In genomic region chr4:138319508-138319907, GRCm38 (mm10) we compare ENCODE assay signal across 8 mouse cellular contexts. TPM values are rescaled to one million over a fixed set of nuclear protein-coding genes. Genes with fewer than 3 reads are reported as not detected.
DNase-seq lines count a peak whose midpoint lies in the region; ATAC-seq and TF ChIP-seq lines count a peak whose summit lies in the region.

No protein-coding gene starts in this region.

- peaks cover 16% of the 10 kb centered on the region for H3K4me1 ChIP-seq in G1E (ENCODE audit: insufficient read depth, low read depth, low read length)

- no peaks in the 10 kb centered on the region for H3K9me3 ChIP-seq in G1E (replicated peaks)

- DNase-seq in G1E (ENCODE audit: low spot score): peak; percentile 65
- peak; percentile 94 for DNase-seq in brain, adult 2 months (ENCODE audit: low read depth, low spot score)
- DNase-seq in layer of hippocampus, postnatal 14 days (ENCODE audit: low spot score in 2 of 2): peak; percentile 87 to 88
- DNase-seq in lung, postnatal 14 days: peak; percentile 88
- DNase-seq in right cerebral cortex, postnatal 36 days (ENCODE audit: low spot score in 2 of 2): peak; percentile 76 to 78
- peak; percentile 43 for DNase-seq in yolk sac, embryonic 10.5 days (ENCODE audit: low spot score)

- peak; percentile 38 for ATAC-seq in G1E (ENCODE audit: extremely low read depth, insufficient number of reproducible peaks, low FRiP score, poor library complexity, severe bottlenecking)
- ATAC-seq in erythroid progenitor cell, adult 5-6 weeks (replicated peaks; ENCODE audit: low FRiP score, poor library complexity, severe bottlenecking): peak; percentile 73
- peak; percentile 66 to 70 for ATAC-seq in hematopoietic stem cell, adult 5-6 weeks (replicated peaks in 1 of 2; ENCODE audit: insufficient read depth in 1 of 2, low FRiP score in 2 of 2, low TSS enrichment in 1 of 2, low read depth in 1 of 2, poor library complexity in 2 of 2, severe bottlenecking in 2 of 2)

- H3K4me3 ChIP-seq in G1E (ENCODE audit: low read depth, low read length): no peak overlapping the region

- H3K36me3 ChIP-seq in G1E (replicated peaks): peaks cover 47% of the 10 kb centered on the region

- H3K27me3 ChIP-seq in G1E (ENCODE audit: insufficient read depth, low read length): peaks cover 4% of the 10 kb centered on the region

- TF ChIP-seq CTCF in G1E (IDR thresholded peaks at IDR 0.05; ENCODE audit: low read depth, low read length): peak; percentile 99

RNA-seq across cellular contexts. Expression of gene Pink1, which starts 6.6 kb away (rescaled TPM):
- total RNA-seq in G1E (2014; fragmentation: Nextera tagmentation): 9.3 and 15.0 TPM in 2 replicates
- 19.4 and 27.0 TPM in 2 replicates for total RNA-seq in G1E (2017)
- 26.5 and 30.1 TPM in 2 replicates for polyA plus RNA-seq in G1E (2012)
- 20.2 and 26.8 TPM in 2 replicates for total RNA-seq in erythroid progenitor cell, adult 5-6 weeks (2015; ENCODE audit: low replicate concordance)
- total RNA-seq in erythroid progenitor cell, adult 5-6 weeks (2017; ENCODE audit: low replicate concordance): 20.8 and 36.6 TPM in 2 replicates
- total RNA-seq in hematopoietic stem cell, adult 5-6 weeks (2017): 50.6 and 67.5 TPM in 2 replicates
- total RNA-seq in layer of hippocampus, postnatal 14 days (2021): 100 to 1,000 TPM; 162 to 169 TPM

RNA-seq across cellular contexts. Expression of gene Ddost, which starts 15.0 kb away (rescaled TPM):
- total RNA-seq in G1E (2014; fragmentation: Nextera tagmentation) (159 and 162 TPM in 2 replicates), G1E (2017) (63.3 and 81.3 TPM in 2 replicates)
- 93.2 and 99.4 TPM in 2 replicates for polyA plus RNA-seq in G1E (2012)
- total RNA-seq in erythroid progenitor cell, adult 5-6 weeks (2015; ENCODE audit: low replicate concordance): 65.6 and 81.3 TPM in 2 replicates
- total RNA-seq in erythroid progenitor cell, adult 5-6 weeks (2017; ENCODE audit: low replicate concordance): 34.7 and 39.8 TPM in 2 replicates
- 95.1 and 97.5 TPM in 2 replicates for total RNA-seq in hematopoietic stem cell, adult 5-6 weeks (2017)
- total RNA-seq in layer of hippocampus, postnatal 14 days (2021): 100 to 1,000 TPM in 1 of 2 experiments, 10 to 100 TPM in 1; 96.5 to 102 TPM

RNA-seq across cellular contexts. Expression of gene Cda, which starts 48.3 kb away (rescaled TPM):
- total RNA-seq in G1E (2014; fragmentation: Nextera tagmentation) (not detected in 2 replicates), G1E (2017) (not detected in 2 replicates)
- not detected in 2 replicates for polyA plus RNA-seq in G1E (2012)
- total RNA-seq in erythroid progenitor cell, adult 5-6 weeks (2015; ENCODE audit: low replicate concordance): not detected in 2 replicates
- total RNA-seq in erythroid progenitor cell, adult 5-6 weeks (2017; ENCODE audit: low replicate concordance): not detected in 2 replicates
- total RNA-seq in hematopoietic stem cell, adult 5-6 weeks (2017): not detected in 2 replicates
- total RNA-seq in layer of hippocampus, postnatal 14 days (2021): 1 to 10 TPM; 1.2 to 2.9 TPM

Comparison
In these comparisons a context has a peak if more than half of its experiments do, and no peak if none do; other contexts are left out.
1. DNase-seq: peak in every context shown above with its lines; median percentile 94 in brain, adult 2 months; 88 in lung, postnatal 14 days; 88 in layer of hippocampus, postnatal 14 days; 77 in right cerebral cortex, postnatal 36 days; 65 in G1E; 43 in yolk sac, embryonic 10.5 days.